Mouse (Mus musculus): ENCODE measurements at regions not wholly inside any gene's neighbourhood (a gene's known extent, or its start where the extent isn't known, plus 50 kb on each side); places are given as distances from the start of the nearest gene placed in this dataset. TPM values are rescaled to one million over a fixed set of nuclear protein-coding genes. Genes with fewer than 3 reads are reported as not detected.

DNA sequence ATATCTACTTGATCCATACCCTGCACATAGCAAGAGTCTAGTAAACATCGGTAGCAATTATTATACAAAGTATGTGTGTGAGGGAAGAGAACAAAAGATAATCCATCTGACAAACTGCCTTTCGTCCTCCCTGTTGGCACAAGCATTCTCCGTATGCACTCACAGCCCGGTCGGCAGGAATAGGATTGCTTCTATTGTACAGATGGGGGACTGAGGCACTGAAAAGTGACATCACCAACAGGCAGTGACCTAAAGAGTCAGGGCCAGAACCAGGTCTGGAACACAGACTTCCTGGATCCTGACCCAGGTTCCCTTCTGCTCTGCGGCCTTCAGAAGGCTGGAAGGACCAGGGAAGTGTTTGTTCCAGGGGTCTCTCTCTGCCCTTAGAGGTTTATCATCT is 69.3 kb upstream of the Prox1 start:
- intact Hi-C loops (cut with DNase I): no loop called here

DNA sequence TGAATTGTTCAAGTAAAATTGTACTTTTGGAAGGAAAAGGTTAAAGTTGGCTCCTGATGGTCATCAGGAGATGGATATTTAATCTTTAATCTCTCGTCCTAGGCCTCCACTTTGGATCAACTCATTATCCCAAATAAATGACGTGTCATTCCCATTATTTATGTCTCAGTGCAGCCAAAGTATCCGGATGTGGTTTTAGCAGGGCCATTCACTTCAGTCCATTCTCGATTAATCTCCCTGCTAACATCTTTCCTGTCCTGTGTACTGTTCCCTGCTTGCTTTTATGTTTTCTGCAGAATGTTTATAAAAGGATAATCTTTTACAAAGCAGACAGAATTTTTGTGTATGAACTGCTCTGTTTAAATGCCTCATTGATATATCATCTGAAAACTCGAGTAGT is 60.4 kb upstream of the Prox1 start:
- no peak for DNase-seq
- intact Hi-C loops (cut with DNase I): loop anchor here (2.0 kb wide), 1 partner anchor 34 kb away; no protein-coding TSS in a partner anchor

More for the DNA sequence above, 69.3 kb upstream of the Prox1 start:
- DNase-seq: no peak

- DNase-seq: peak; percentile 4
- intact Hi-C loops (cut with DNase I): no loop called here
Measured at GRCm38 (mm10) chr1:190220417-190220816, 49.9 kb upstream of the Prox1 start.

Small RNA genes in the stretch of these regions (microRNA-seq; reads per million reads assigned to microRNA genes)
- not detected for gene Gm47294
